Mouse (Mus musculus) thymus, postnatal 0 days (tissue): ENCODE data around the gene Kif5c. TPM values are rescaled to one million over a fixed set of nuclear protein-coding genes. Genes with fewer than 3 reads are reported as not detected.
A peak's percentile ranks its signal among the peaks of the same experiment; 100 is the strongest.

Source experiments
- DNase-seq: peaks from one replicate; pipeline ENCODE4 v3.0.0-alpha.2; 2015; ENCODE audit warnings: low spot score
- polyA plus RNA-seq: library from polyadenylated mRNA; unstranded; fragments of >200 nt; fragmentation: Nextera tagmentation; extraction: Ambion mirVana; gene quantifications from 2 replicates; pipeline ENCODE4 v1.2.1, GENCODE M21; 2015

Kif5c gene
- polyA plus RNA-seq, 1 experiment from 2014 or later = 0.66 TPM

DNA sequence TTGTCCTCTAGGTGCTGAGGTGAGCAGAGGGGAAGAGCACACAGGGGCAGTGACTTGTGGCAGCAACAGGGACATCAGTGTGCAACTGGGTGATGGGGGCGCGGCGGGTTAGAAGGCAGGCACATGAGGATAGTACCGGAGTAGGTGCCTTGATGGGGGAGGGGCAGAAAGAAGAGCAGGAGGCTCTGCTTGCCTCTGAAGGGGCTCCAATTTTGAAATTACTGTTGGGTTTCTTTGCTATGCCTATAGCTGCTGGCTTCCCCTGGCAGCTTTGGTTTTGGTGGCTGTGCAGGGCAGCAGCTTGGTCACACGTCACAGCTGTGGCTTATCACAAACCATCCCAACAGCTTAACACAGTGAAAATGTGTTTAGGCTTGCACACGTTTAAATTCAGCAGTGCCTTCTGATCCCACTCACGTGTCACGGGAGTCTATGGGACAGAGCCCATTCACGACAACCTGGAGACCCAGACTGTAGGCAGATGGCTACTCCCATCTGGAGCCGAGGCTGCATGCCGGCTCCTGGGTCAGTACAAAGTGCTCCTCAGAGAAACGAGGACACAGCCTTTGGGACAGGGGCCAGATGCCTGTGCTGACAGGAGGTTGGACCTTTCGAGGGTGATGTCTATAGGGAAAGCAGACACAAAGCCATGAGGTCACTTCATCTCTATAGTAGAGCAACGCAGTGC, 126.1 kb downstream of the Kif5c start:
- DNase-seq = no peak

DNA sequence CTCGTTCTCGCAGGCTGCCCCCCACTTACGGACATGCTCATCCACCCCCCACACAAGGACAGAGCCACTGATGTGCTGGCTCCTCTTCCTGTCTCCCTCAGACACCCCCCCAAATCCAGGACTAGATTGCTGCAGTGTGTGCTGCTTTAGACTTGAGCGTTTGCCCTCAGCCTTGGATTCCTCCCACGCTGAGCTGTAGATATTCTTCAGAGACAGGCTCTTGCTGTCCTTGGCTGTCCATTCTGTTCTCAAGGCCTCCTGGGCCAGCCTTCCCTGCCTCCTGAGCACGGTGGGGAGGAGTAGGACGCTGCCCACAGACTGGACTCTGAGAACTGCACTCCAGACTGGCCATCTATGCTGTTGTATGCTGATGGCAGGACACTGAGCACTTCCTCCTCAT, 127.8 kb downstream of the Kif5c start:
- DNase-seq = no peak

DNA sequence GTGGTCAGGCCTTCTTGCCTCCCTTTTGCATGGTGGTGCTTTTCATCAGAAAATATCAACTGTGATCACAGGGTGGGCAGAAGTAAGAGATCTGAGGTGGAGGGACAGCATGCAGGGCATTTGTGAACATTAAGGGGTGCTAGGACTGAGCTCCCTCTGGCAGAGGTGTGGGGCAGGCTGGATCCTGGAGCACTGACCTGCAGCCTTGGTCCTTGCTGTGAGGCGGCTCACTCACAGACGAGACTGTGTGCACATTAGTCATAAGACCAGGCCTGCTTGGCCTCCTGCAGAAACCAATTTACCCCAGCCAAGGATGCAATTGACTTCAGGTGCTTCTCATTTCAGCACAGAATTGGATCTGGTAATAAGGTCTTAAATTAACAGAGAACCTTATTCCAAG, 128.6 kb downstream of the Kif5c start:
- no peak for DNase-seq

DNA sequence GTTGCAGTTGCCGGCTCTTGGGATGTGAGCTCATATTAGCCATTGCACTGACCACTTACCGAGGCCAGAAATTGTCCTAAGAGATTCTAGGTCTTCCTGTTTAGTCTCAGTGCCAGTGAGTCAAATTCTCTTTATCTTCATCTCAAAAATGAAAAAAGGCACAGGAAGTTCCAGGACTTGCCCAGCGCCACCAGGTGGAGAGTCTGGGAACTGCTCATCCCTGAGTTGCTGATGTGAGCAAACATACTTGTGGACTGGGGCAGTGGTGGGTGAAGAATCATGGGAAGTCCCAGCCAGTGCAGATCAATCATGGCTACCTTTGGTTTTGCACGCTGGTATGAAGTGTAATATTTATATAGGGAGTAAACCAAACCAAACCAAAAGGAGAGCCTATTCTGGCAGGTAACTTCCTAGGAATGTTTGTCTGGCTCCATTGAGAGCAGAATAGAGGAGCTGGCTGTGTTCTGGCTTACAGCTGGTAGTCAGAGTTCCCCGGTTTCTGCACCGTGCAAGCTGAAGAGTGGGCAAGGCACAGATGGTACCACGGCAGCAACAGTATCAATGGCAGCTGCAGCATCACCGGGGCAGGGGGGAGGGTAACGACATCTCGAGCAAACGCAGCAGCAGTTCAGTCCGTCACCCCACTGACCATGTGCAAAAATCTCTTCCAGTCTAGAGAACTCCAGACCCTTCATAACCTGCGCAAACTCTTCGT, 129.7 kb downstream of the Kif5c start:
- peak; percentile 67 for DNase-seq

DNA sequence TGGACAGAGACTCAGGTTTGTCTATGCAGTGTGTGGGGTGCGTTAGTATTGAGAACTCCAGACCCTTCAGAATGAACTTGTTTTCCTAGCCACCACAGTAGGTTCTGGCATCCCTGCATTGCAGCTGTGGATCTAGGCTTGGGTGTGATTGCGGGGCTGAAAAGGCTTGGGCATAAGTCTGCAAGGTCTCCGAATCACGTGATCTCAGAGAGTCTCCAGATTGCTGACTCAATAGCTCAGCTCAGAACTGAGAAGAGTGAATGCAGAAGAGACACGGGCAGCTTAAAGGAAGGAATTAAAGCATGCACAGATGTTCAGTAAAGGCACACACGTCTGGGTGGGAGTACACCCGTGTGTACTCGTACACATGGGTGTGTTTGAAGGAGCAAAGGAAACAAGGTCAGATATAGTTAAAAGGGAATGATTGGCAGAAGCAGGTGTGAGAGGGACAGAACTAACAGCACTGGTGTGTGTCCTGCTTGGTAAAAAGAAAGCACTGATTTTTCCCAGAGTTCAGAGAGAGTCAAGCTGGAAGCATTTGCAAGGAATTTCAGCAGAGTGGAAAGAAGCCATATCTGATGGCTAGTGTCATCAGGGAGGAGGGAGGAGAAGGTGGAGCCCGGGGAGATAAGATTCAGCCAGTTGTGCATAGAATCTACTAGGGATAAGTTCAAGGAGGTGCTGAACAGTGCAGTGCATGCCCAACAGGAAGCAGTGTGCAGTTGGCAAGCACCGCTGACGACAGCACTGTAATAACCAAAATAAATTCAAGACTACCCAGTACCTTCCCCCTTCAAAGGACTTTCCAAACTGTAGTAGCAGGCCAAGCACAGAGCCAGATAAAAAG, 130.9 kb downstream of the Kif5c start:
- no peak for DNase-seq

DNA sequence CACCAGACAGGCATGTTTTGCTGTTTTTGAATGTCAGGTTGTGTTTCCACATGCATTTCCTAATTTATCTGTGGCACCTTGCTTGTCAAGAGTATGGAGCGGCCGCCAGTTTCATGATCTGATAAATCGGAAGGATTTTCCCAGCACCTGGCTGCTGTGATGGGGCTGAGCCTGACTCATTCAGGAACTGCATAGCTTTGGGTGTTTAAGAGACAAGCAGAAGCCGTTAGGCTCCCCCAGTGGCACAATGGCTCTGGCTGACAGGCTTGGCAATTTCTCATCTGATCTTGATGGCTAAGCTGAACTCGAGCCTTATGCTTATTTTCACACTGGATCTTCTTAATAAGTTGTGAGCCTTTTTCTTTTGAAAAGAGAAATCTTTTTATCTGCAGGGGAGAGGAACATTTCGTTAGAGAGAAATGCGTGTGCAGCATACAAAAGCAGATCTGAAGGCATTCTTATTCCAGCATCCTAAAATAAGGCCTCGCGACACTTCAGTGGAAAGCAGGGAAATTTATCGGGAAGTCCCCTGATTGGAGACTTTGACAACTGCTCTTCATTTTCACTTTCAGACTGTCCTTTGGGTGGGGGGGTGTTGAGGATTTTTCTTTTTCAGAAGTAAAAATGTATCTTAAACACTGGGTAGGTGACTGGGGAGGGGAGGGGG, 132.6 kb downstream of the Kif5c start:
- no peak for DNase-seq

DNA sequence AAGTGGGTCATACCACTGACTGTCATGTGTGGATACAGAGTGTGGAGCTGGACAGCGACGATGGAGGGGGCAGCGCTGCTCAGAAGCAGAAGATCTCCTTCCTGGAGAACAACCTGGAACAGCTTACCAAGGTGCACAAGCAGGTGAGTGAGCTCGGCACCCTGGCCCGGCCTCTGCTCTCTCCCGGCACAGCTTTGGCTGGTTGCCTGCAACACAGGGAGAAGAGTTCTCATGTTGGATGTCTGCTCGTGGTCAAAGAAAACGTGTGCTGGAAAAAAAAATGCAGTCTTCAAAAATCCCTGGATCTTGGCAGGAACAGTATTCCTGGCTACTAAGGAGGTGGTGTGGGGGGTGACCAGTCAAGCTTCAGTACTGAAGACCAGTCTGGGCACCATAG, 133.1 kb downstream of the Kif5c start:
- DNase-seq = no peak

DNA sequence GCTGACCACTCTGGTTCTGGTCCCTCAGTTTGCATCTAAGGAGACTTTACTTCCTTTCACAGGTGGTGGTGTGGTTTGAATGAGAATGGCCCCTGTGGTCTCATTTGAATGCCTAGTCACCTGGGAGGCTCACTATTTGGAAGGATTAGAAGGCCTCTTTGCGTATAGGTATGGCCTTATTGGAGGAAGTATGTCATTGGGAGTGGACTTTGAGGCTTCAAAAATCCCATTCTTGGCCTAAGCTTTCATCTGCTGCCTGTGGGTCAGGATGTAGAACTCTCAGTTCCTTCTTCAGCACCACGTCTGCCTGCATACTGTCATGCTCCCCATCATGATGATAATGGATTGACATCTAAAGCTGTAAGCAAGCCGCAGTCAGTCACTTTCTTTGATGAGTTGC, 134.0 kb downstream of the Kif5c start:
- no peak for DNase-seq

DNA sequence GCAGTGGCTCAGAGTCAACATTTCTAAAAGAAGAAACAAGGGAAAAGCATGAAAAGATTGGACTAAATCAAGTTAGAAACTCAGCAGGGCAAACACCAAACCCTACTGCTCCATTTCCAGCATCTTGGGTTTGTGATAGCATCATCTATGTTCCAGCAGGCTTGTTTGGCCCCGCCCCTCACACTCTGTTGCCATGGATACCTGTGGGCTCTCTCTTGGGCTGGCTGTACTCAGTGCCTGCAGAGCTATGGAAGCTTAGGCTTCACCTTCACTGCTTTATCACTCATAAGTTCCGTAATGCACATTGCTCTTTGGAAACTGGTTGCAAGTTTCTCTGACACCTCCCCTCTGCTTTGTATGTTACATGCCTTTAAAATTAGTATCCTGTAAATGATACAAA, 136.0 kb downstream of the Kif5c start:
- peak; percentile 26 for DNase-seq

DNA sequence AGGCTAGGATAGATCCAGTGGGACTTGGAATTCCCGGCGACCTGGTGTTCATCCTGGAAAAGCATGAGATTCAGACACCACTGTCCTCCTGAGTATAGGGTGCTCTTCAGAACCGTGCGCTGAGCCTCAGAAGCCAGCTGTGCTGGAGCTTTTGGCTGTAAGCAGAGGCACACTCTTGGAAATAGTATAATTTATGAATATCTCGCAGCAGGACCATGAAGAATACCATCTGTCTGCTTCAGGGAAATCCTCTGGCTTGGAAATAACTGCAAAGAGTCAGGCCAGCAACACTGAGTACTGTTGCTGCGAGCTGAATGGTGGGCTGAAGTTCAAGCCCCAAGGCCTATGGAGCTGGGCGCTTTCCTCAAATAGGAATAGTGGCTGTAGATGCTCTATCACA, 138.5 kb downstream of the Kif5c start:
- DNase-seq = no peak

DNA sequence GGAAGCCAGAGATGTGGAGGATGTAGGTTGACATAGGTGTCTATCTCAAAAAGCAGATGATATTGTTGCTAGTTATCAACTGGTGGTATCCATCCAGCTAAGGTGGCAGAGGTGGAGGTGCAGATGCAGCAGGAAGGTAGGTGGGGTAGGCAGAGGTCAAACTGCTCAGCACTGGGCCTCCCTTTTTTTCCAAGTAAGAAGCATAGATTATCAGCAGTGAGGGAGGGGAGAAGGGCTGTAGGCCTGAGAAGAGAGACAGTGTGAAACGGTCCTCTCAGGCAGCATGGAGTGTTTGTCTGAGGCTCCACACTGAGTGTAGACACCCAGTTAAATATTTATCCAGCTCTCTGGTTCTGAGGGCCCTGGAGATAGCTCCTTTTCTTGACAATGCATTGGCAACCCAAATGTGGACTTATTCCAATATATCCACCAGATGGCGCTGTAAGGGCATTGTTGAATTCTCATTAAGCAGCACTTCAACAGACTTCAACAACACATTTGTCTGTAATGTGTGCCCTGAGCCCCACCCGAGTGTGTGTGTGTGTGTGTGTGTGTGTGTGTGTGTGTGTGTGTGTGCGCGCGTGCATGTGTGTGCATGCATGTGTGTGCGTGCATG, 145.3 kb downstream of the Kif5c start:
- peak; percentile 83 for DNase-seq

DNA sequence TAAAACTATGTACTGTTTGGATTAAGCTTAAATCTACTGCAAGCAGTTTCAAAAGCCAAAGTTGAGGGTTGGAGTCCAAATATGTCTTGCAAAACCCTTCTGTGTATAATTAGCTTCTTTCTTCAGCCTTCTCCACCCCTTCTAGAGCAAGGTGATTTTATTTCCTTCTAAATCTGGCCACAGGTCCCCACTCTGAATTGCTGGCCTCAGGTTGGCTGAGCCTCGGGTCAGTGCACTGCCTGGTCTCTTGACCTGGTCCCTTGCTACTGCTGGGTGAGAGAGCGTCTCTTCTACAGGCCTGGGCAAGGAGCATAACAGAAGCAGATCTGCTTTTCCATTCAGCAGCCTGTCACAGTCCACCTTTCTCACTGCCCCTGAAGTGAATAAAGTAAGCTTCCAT, 149.8 kb downstream of the Kif5c start:
- no peak for DNase-seq

DNA sequence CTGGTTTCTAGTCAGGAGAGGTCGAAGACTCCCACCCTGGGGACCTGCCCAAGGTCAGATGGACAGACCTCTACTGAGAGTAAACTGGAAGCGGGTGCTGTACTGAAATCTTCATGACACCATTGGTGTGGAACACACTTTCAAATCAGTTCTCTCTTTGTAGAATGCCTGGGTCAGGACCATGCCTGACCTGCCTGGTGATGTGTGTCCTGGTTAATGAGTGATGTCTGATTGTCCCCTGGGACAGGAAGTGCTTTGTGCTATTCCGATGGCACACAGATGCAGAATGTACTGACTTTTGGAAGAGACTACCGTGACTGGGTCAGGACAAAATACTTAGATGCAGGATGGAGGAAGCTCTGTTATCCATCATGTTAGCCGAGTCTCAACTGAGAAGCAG, 151.3 kb downstream of the Kif5c start:
- DNase-seq = no peak

DNA sequence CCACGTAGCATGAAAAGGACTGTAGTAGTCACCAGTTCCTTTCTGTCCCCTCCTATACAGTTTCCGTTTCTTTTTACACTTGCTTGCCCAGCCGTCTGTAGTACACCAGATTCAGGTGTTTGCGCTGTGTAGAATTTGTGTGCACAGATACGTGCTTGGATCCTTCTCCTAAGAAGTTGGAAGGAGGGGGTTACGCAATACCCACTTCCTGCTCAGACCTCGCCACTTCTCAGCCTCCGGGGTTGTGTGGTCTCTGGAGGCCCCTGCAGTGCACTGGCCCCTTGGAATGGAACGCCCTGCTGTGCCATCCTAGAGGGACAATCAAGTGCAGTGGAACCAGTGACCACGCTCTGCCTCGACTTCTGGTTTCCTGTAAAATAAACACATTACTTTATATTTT, 152.1 kb downstream of the Kif5c start:
- DNase-seq = peak; percentile 47

DNA sequence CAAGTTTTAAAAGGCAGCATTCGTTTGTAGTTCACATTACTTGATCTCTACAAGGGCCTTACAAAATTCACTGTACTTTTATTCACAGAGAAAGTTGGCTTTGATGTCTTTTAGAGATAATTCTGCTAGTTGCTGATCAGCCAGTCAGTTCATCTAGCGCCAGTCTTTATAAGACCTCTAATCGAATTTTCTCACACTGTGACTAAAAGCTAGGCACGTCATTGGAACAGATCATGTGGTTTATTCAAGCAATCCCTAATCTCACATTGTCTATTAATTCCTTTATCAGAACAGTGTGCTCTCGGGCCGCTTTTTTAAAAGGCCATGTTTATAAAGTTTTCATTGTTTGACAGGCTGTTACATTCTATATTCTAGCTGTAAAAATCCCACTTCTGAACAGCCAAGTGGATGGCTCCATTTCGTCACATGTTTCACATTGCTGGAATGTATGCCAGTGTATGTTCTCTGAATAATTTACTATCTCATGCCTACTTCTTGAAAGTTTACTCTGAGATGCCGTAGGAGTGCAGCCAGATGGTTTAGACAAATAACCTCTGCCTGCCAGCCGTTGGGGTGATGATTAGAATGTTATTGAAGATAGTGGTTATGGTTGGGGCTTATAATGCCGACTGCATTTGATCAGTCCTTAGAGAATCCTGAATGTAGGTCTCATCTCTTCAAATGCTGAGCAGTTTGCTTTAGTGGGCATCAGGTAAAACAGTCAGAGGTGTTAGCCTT, 154.3 kb downstream of the Kif5c start:
- no peak for DNase-seq

DNA sequence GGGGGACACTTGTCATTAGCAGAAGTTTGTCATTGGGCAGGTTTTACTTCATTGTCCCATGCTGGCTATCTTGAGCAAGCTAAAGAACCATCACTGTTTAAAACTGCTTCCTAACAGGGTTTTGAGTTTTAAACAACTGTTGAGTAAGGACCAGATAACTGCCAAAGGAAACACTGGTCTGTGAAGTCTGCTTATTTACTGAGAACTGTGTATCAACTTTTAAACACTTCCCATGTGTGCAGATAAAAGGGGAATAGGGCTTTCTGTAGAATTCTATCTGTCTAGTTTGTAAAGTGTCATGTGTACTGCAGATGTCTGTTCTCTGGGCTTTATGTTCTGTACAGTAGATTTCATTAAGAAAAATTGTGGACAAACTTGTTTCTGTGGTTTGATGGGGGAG, 155.1 kb downstream of the Kif5c start:
- no peak for DNase-seq

DNA sequence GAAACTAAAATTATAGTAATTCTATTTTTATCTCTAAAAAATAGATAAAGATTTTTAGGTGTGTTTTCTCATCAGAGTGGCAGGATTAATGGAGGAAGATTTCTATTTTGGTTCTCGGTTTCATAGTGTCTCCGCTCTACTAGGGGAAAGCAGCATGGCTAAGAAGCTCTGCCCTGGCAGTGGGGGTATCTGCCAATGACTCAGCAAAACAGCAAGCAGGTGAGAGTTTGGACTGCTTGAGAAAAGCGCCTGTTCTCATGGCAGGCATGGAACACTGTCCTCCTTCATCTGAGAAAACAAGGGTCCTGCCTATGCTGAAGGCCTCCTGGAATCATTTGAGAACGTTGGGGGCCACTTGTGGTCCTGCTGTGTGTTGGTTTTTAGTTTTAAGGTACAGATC, 156.1 kb downstream of the Kif5c start:
- DNase-seq = no peak

DNA sequence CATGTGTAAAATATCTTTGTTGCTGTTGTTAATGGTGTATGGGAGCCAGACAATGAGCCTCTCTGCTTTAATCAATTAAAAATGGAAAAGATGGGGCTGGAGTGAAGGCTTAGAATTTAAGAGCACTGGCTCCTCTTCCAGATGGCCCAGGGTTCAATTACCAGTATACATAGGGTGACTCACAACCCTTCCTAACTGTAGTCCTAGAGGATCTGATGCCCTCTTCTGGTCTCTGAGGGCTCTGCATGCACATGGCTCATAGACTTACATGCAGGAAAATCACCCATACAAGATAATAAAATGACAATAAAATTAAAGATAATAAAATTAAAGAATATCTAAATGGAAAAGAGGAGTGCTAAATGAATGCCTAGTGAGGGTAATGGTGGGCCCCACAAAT, 156.6 kb downstream of the Kif5c start:
- DNase-seq = peak; percentile 34

DNA sequence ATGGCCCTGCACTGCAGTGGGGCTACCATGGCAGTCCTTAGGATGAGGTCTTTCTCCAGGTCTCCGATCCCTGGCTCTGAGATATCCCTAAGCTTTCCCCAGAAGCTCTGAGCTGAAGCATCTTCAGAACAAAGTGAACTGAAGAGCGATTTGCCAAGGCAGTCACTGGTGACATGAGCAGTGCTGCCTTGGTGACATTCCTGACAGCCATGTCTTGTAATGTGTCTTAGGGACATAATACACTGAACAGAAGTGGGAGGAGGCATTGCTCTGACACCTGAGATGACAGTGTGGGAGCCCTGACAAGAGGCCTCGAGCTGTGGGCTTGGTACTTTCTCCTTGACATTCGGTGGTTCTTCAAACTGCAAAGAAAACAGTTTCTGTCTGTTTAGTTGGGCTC, 157.3 kb downstream of the Kif5c start:
- DNase-seq = no peak

DNA sequence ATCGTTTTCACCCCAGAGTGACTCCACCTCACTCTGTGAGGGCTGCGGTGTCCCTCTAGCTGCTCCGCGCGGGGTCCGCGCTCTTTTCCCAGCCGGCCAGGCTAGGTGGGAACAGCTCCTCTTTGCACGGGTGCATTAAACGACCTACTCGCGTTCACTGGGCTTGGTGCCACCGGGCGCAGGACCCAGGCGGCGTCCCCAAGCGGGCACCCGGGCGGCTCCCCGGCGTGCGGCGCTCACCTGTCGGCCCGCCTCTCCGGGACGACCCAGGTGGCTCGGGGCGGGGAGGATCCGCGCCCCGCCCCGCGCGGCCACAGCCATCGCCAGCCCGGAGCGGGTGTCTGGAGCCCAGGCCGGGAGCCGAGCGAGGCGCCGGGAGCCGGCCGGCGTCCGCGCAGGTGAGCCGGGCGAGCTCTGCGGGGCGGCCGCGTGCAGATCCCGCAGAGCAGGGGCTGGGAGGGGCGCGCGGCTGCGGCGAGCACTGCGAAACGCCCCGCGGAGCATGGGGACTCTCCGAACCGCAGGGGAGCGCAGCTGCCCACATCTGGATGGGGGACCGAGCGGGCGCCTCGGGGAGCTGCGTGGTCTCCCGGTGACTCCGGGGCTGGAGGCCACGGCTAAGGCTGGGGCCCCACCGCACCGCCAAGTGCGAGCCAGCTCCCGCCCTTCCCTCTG, 168.4 kb downstream of the Kif5c start, which contains the start of gene Lypd6b:
Gene Lypd6b, plus strand, starts transcription at position 313 of the 675 bp plus-strand sequence.
- DNase-seq = no peak
